Mouse (Mus musculus) neural tube, embryonic 14.5 days (tissue): Measurements from ENCODE around the gene Gpat3. TPM values are rescaled to one million over a fixed set of nuclear protein-coding genes. Genes with fewer than 3 reads are reported as not detected.

ENCODE experiments used
- ATAC-seq: fragments of 200-750 bp; cut with Nextera tagmentation; 2 replicates; pipeline ENCODE4 v1.8.0; 2017; ENCODE audit warnings: low read depth, mild to moderate bottlenecking, moderate TSS enrichment, moderate library complexity
- H3K27ac ChIP-seq: fragments of 300-500 bp; sonication (generic); 2 replicates; pipeline ENCODE4 v1.5.1; 2014; ENCODE audit warnings: low read depth, mild to moderate bottlenecking, control low read depth, low read length, moderate library complexity, mixed read lengths
- H3K27me3 ChIP-seq: fragments of 300-500 bp; sonication (generic); 2 replicates; pipeline ENCODE4 v1.6.1; 2014; ENCODE audit warnings: low read length; ENCODE audit not compliant: control insufficient read depth, insufficient read depth
- H3K36me3 ChIP-seq: fragments of 300-500 bp; sonication (generic); 2 replicates; pipeline ENCODE4 v1.6.1; 2014; ENCODE audit warnings: low read length, mixed read lengths; ENCODE audit not compliant: control insufficient read depth, insufficient read depth
- H3K4me1 ChIP-seq: fragments of 300-500 bp; sonication (generic); 2 replicates; pipeline ENCODE4 v1.6.1; 2014; ENCODE audit warnings: low read length; ENCODE audit not compliant: control insufficient read depth, insufficient read depth
- H3K4me2 ChIP-seq: fragments of 300-500 bp; sonication (generic); 2 replicates; pipeline ENCODE4 v1.6.1; 2014; ENCODE audit warnings: mild to moderate bottlenecking, low read depth, low read length, control low read depth
- H3K4me3 ChIP-seq: fragments of 300-500 bp; sonication (generic); 2 replicates; pipeline ENCODE4 v1.5.1; 2014; ENCODE audit warnings: low read depth, low read length, control low read depth, mixed read lengths
- H3K9ac ChIP-seq: fragments of 300-500 bp; sonication (generic); replicated peaks from 2 replicates; pipeline ENCODE4 v1.6.1; 2014; ENCODE audit warnings: low read depth, mild to moderate bottlenecking, control low read depth, low read length, mixed read lengths
- H3K9me3 ChIP-seq: fragments of 300-500 bp; sonication (generic); 2 replicates; pipeline ENCODE4 v1.6.1; 2016; ENCODE audit warnings: low read length; ENCODE audit not compliant: control insufficient read depth
- WGBS: fragments of 180-500 bp; shearing (Covaris S2); extraction: QIAGEN DNeasy Blood & Tissue Kit; methylation state at CpG from one replicate; pipeline ENCODE4 v1.1.7; 2014; 5-methylcytosine and 5-hydroxymethylcytosine counted together
- polyA plus RNA-seq: library from polyadenylated mRNA; unstranded; fragments of >200 nt; fragmentation: Nextera tagmentation; extraction: Ambion mirVana; gene quantifications from 2 replicates; pipeline ENCODE4 v1.2.1, GENCODE M21; 2014

The Gpat3 gene
- polyA plus RNA-seq, 1 experiment from 2014 or later, result 1.9 TPM

GRCm38 (mm10) chr5:100869197-100869895 is 23.8 kb downstream of the Gpat3 start:
- ATAC-seq, result no peak
- H3K27ac ChIP-seq, result no peak overlapping the region
- no peaks in the 10 kb centered on the region for H3K36me3 ChIP-seq
- no peaks in the 10 kb centered on the region for H3K27me3 ChIP-seq
- no peaks in the 10 kb centered on the region for H3K4me1 ChIP-seq
- H3K9me3 ChIP-seq, result no peaks in the 10 kb centered on the region
- no peak overlapping the region for H3K9ac ChIP-seq
- 74% methylated on average over 4 of the region's 4 CpGs for WGBS
- no peak overlapping the region for H3K4me3 ChIP-seq
- H3K4me2 ChIP-seq, result no peak overlapping the region

GRCm38 (mm10) chr5:100871987-100872386 is 26.5 kb downstream of the Gpat3 start:
- Histone ChIP-seq H3K9ac (no peak overlapping the region), H3K27me3 (no peaks in the 10 kb centered on the region), H3K4me1 (no peaks in the 10 kb centered on the region), H3K4me3 (no peak overlapping the region), H3K27ac (no peak overlapping the region), H3K4me2 (no peak overlapping the region), H3K36me3 (no peaks in the 10 kb centered on the region), H3K9me3 (no peaks in the 10 kb centered on the region)
- no peak for ATAC-seq
- WGBS, result 88% methylated on average over 8 of the region's 8 CpGs

- Histone ChIP-seq H3K9me3 (no peaks in the 10 kb centered on the region), H3K9ac (no peak overlapping the region), H3K4me1 (no peaks in the 10 kb centered on the region), H3K36me3 (no peaks in the 10 kb centered on the region), H3K4me3 (no peak overlapping the region), H3K27me3 (no peaks in the 10 kb centered on the region), H3K4me2 (no peak overlapping the region), H3K27ac (no peak overlapping the region)
- no peak for ATAC-seq
- 71% methylated on average over 7 of the region's 7 CpGs for WGBS
These were observed 29.2 kb downstream of the Gpat3 start for GRCm38 (mm10) chr5:100874721-100875120.

GRCm38 (mm10) chr5:100875180-100875579 is 29.7 kb downstream of the Gpat3 start:
- Histone ChIP-seq H3K9me3 (no peaks in the 10 kb centered on the region), H3K27me3 (no peaks in the 10 kb centered on the region), H3K9ac (no peak overlapping the region), H3K4me2 (no peak overlapping the region), H3K4me3 (no peak overlapping the region), H3K4me1 (no peaks in the 10 kb centered on the region), H3K27ac (no peak overlapping the region), H3K36me3 (no peaks in the 10 kb centered on the region)
- ATAC-seq, result no peak
- 85% methylated on average over 10 of the region's 10 CpGs for WGBS

DNA sequence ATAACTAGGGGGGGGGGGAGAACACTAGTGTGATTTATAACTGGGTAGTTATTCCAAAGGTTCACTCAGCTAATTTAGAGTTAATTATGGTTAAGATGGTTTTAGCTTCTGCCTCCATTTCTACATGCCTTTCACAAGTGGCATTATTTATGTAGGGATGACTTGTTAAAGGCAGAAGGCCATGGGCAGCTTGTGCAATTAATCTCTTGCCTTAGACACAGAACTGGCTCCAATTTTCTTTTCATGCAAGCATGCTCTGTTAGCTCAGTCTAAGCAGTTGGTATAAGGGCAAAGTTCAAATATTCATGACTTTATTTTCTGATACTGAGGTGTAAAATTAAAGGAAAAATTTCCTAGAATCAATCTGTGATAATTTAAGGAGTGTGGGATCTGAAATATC is 31.5 kb downstream of the Gpat3 start:
- Histone ChIP-seq H3K9ac (no peak overlapping the region), H3K27me3 (no peaks in the 10 kb centered on the region), H3K4me2 (no peak overlapping the region), H3K9me3 (no peaks in the 10 kb centered on the region), H3K4me1 (no peaks in the 10 kb centered on the region), H3K36me3 (no peaks in the 10 kb centered on the region), H3K27ac (no peak overlapping the region), H3K4me3 (no peak overlapping the region)
- no peak for ATAC-seq

- no peak overlapping the region for H3K4me2 ChIP-seq
- H3K36me3 ChIP-seq, result no peaks in the 10 kb centered on the region
- no peaks in the 10 kb centered on the region for H3K4me1 ChIP-seq
- no peak for ATAC-seq
- no peak overlapping the region for H3K4me3 ChIP-seq
- 81% methylated on average over 6 of the region's 6 CpGs for WGBS
- H3K27ac ChIP-seq, result no peak overlapping the region
- no peaks in the 10 kb centered on the region for H3K9me3 ChIP-seq
- H3K27me3 ChIP-seq, result no peaks in the 10 kb centered on the region
- H3K9ac ChIP-seq, result no peak overlapping the region
These were observed 39.7 kb downstream of the Gpat3 start for GRCm38 (mm10) chr5:100885216-100885615.

DNA sequence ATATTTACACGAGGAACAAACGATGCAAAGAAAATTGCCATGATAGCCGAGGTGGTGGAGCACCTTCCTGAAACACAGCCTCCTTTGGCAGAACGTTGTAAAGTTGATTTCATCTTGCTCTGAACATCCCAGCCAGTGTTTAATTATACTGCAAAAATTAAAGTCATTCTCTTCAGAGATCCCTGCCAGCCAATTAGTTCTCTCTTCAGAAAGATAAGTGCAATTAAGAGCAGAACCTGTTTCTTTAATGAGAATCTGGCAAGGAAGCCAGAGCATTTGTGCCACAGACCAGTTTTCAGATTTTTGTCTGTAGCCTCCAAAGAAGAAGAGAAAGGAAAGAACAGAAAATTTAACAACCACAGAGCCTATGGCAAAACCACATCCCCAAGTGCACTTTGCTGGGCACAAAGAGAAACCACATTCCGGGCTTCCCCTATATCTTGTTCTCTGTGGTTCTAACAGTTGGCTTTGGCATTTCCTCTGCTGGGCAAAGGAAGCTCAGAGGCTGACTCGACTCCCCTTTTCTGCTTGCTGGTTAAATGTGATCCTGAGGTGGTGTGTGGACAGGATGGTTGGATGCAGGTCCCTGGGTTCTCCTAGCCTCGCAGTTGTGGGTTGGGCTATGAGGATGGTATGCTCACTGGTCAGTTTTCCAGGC is 40.9 kb downstream of the Gpat3 start:
- Histone ChIP-seq H3K9ac (no peak overlapping the region), H3K36me3 (no peaks in the 10 kb centered on the region), H3K4me3 (no peak overlapping the region), H3K27ac (no peak overlapping the region), H3K9me3 (no peaks in the 10 kb centered on the region), H3K27me3 (no peaks in the 10 kb centered on the region), H3K4me2 (no peak overlapping the region), H3K4me1 (no peaks in the 10 kb centered on the region)
- WGBS, result 85% methylated on average over 7 of the region's 7 CpGs
- ATAC-seq, result no peak

GRCm38 (mm10) chr5:100896199-100896598 is 50.7 kb downstream of the Gpat3 start:
- Histone ChIP-seq H3K9ac (no peak overlapping the region), H3K27me3 (no peaks in the 10 kb centered on the region), H3K27ac (no peak overlapping the region), H3K36me3 (no peaks in the 10 kb centered on the region), H3K9me3 (peaks cover 4% of the 10 kb centered on the region; the same call in 1 of the 2 replicates), H3K4me3 (no peak overlapping the region), H3K4me2 (no peak overlapping the region), H3K4me1 (no peaks in the 10 kb centered on the region)
- 81% methylated on average over 10 of the region's 10 CpGs for WGBS
- ATAC-seq, result no peak

GRCm38 (mm10) chr5:100899745-100900489 is 54.4 kb downstream of the Gpat3 start:
- 64% methylated on average over 11 of the region's 11 CpGs for WGBS
- H3K9me3 ChIP-seq, result no peaks in the 10 kb centered on the region
- H3K36me3 ChIP-seq, result no peaks in the 10 kb centered on the region
- H3K27ac ChIP-seq, result no peak overlapping the region
- H3K4me2 ChIP-seq, result no peak overlapping the region
- H3K4me3 ChIP-seq, result no peak overlapping the region
- no peak for ATAC-seq
- no peak overlapping the region for H3K9ac ChIP-seq
- no peaks in the 10 kb centered on the region for H3K4me1 ChIP-seq
- H3K27me3 ChIP-seq, result no peaks in the 10 kb centered on the region
